Mouse (Mus musculus) fat pad, adult 2 months (tissue): ENCODE measurements around the gene Prr7.

Experiments used
- DNase-seq: peaks from one replicate; pipeline ENCODE4 v3.0.0-alpha.2; 2011; ENCODE audit warnings: low read depth, low spot score; ENCODE audit errors: extremely low read depth

Gene Prr7

DNA sequence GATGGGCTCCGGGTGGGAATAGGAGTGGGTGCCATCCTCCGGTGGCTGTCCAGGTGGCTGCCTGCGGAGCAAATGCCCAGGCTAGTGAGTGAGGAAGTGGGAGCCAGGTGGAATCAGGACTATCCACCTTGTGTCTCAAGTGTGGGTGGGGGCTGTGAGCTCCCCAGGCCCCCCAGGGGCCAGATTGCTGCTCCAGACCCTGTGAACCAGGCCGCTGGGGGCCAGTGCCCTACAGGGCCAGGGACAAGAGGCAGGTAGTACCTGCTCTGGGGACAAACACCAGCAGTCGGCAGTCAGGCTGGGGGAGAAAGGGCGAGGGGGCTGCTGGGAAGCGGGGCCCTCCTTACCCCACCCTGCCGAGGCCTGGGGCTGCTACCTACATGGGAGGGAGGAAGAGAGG lies 12.2 kb downstream of the Prr7 start:
- DNase-seq = no peak

DNA sequence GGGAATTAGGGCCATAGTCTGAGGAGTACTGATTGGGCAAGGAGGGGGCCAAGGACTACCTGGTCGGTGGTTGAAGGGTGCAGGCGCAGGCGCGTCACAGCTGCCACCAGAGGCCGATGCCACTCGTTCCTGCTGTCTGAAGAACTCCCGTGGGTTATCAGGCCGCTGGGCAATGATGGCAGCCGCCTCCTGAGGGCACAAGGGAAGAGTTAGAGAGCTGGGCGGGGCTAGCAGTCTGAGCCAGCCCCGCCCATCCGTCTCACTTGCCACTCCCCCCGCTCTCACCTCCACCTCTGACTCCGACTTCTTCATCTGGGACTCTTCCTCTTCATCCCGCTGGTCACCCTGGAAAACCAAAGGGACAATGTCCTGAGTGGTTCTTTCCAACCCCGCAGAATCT lies 13.4 kb downstream of the Prr7 start:
- DNase-seq = no peak

DNA sequence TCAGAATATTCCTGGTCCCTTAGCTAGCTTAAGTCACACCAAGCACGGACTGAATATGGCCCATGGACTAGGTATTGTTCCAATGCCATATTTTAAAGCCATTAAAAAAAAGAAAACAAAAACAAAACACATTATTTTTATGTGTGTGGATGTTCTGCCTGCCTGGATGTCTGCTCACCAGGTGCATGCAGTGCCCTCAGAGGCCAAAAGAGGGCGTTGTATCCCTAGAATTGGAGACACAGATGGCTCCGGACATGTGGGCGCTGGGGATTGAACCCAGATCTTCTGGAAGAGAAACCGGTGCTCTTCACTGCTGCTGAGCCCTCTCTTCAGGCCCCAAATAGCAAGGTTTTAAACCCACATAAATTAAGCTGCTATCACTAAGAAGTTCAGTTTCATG lies 14.0 kb downstream of the Prr7 start:
- DNase-seq = no peak

DNA sequence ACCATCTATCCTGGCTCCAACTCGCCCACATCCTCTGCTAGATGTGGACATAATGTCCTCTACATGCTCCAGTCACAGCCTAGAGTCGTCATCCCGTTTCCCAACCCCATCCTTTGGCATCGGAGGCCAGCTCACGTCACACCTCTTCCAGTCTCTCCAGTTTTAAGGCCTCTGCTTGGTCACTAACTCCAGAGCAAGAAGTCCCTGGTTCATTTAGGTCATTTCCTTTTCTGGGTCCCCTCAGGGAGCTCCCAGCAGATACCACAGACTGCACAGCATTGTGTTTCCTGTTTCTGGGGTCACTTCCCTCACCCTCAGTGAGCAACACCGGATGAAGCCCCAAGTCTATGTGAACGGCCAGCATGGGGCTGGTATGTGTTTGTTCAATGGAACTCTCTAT lies 14.9 kb downstream of the Prr7 start:
- DNase-seq = no peak

DNA sequence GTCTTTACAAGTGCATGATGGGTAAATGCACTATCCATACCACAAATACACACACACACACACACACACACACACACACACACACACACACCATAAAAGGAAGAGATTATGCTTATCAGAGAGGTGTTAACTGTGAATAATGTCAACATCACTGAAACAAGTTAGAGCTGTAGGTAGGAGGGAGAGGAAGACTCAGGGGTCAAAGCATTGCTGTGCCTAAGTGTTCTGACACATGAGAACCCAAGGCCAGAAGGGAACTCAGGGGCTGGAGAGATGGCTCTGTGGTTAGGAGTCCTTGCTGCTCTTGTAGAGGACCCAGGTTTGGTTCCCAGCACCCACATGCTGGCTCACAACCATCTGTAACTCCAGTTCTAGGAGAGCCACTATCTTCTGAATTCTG lies 15.9 kb downstream of the Prr7 start:
- no peak for DNase-seq

DNA sequence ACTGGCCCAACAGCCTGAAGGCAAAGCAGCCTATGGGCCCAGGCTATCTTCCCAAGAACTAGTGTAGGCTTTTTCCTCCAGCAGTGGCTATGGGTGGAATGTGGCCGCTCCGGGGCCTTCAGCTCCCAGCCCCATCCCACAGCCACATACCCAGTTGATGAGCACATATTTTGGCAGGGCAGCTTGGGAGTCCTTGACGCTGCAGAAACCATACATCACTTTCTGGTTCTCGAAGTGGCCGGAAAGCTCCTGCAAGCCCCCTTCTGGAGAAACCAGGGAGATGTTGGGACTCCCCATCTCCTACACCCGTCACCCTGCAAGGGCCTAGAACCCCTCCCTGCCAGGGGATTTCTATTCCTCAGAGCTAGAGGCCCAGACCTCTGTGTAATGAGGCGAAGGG lies 18.5 kb downstream of the Prr7 start:
- DNase-seq = no peak

DNA sequence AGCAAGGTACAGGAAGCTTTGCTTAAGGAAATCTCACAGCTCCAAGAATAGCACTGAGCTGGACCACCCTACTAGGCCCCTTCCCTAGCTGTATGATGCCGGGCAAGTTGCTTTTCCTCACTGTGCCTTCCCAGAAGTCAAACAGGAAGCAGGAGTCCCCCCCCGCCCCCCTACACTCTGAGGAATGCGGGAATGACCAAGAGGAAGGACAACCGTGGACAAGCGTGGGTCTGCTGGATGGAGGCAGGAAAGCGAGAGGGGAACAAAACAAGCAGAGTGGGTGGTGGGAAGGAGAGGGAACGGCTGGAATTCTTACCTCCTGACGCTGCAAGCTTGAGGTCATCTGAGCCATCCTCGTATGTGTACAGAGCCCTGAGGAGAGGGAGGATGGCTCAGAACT lies 19.0 kb downstream of the Prr7 start:
- no peak for DNase-seq

DNA sequence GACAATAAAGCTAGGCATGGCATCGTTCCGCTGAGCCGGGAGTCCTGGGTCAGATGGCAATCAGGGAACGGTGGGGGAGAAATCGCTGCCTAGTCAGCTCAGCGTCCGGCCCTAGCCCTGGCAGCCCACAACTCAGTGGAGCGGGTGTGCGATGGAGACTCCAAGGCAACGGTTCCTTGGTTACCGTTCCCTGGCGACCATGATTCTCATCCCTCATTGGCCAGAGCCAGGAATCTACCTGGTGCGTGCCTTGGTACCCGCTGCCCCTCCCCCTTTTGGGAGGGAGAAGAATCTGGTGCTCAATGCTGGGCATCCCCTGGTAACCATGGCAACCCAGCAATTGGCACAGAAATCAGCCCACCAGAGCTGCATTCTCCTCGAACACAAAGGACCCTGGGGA lies 19.5 kb downstream of the Prr7 start:
- no peak for DNase-seq

DNA sequence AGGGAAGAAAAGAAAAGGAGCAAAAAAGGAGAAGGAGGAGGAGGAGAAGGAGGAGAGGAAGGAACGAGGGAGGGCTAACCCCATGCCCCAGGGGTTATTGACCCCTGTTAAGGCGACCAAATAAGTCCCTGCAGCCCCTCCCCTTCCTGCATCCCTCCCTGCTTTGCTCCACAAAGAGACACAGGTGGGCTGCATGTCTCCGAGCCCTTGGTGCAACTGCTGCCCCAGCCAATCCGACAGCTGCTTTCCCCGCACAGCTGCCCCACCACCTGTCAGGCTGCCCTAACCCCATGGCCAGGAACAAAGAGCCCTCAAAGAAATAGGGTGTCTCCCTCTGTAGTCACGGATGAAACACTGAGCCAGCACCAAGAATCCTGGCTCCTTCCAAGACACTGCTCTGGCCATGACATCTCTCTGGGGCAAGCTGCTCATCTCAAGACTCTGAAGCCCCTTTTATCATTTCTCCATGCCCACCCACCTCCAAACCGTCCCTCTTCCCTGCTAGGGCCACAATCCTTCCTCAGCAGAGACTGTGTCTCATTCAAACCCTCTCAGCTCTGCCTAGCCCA lies 20.5 kb downstream of the Prr7 start:
- DNase-seq = no peak

DNA sequence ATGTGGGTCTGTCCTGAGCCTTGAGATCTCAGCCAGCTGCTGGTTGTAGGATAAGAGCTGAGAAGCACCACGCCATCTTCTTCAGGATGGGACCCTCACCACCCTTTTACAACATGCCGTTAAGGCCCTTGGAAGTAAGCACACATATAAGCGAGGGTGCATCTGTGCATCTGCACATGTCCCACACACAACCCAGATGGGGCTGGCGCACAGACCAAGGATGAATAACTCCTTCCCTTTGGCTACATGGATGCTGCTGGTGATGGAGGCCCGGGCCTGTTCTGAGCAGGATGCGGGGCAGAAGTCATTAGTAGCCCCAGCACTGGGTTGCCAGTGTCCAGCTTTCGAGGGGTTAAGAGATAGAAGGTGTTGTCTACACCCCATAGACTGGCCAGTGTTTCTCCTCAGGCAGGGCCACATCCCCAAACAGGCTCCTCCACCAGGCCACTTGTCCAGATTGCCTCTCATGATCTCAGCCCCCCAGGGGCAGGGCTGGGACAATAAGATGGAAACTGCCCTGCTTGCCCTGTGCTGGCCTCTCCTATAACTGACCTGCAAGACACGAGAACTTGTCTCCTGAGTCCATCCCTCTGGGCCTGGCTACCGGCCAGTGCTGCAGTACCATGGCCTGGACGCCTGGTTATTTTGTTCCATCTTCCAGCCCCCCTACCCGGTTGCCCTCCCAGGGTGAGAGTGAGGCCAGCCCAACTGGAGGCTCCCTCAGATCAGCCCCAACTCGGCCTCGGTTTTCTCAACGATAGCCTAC lies 22.1 kb downstream of the Prr7 start:
- DNase-seq = no peak

DNA sequence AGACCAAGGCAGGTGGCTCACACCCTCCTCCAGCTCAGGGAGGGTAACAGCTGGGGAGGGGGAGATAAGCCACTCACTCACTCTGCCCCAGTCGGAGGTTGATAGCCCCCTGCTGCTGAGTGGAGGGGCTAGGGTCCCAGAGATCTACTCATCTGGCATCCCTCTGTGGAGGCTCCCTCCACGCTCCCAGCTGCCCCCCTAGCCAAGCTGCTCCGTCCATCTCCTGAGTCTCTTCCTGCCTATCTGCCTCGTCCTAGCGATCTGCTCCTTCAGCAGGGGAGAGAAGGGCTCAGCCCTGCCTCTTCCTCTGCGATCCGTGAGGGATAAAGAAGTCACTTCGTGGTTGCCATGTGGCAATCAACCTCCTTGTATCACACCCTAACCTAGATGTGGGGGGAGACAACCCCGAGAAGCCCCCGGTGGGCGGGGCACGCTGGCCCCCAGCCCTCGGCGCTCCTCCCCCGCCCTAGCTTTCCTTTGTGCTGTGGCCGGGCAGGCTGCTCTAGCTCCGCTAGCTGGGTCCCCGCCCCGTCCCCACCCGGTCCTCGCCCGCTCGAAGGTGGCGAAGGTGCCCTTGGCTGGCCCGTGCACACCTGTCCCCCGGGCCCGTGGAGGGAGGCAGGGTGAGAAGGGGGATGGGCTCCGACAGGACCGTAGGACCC lies 23.0 kb downstream of the Prr7 start:
- no peak for DNase-seq

DNA sequence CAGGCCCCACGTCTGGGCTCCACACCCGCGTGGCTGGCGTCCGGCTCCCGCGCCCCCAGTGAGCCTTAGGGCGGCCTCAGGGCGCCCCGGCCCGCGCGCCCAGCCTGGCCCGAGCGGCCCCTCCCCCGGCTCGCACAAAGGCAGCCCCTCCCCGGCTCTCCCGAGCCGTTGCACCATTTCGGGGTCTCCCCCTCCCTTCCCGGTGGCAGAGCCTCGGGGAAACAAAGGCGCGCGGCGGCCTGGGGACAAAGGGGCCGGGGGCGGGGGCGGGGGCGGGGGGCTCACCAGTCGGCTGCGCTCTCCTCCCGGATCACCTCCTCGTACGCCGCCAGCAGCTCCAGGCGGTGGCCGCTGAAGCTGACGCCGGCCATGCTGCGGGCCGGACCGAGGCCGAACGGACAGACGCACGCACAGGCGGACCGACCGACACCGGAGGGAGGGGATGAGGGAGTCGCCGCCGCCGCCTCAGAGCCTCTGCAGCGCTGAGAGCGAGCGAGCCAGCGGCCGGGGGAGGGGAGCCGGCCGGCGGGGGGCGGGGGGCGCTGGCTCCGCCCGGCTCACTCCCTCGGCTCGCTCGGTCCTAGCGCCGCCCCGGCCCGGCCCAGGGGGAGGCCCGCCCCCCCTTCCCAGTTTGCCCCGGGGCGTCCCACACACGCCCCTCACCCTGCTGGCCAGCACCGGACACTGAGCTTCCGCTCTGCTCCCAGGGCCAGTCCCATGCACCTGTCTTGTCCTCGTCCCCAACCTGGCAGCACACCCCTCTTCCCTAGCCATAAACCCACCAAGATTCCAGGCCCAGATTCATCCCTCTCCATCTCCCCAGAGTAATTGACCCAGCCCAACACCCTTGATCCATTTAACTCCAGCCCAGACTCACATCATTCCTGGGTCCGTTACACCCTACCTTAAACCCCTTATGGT lies 23.8 kb downstream of the Prr7 start, which contains the start of gene Dbn1:
Dbn1 (minus strand) TSS at position 534 of the 921 bp plus-strand sequence.
- no peak for DNase-seq

DNA sequence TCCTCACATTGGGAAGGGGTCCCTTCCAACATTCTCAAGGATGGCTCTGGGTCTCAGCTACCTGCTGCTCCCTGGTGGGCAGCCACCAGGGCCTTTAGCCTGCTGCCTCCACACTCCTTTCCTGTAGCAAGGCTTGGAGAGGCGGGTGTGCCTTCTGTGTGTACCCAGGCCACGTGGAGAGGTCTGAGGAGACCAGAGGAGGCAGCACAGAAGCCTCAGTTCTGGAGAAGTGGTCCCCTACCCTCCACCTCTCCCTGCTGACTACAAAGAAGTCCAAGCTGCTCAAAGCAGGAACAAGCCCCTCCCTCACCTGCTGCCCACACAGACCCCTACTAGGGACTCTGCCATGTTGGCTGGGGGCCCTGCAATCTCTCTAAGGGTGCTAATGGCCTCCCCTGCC lies 30.2 kb downstream of the Prr7 start:
- DNase-seq = no peak

DNA sequence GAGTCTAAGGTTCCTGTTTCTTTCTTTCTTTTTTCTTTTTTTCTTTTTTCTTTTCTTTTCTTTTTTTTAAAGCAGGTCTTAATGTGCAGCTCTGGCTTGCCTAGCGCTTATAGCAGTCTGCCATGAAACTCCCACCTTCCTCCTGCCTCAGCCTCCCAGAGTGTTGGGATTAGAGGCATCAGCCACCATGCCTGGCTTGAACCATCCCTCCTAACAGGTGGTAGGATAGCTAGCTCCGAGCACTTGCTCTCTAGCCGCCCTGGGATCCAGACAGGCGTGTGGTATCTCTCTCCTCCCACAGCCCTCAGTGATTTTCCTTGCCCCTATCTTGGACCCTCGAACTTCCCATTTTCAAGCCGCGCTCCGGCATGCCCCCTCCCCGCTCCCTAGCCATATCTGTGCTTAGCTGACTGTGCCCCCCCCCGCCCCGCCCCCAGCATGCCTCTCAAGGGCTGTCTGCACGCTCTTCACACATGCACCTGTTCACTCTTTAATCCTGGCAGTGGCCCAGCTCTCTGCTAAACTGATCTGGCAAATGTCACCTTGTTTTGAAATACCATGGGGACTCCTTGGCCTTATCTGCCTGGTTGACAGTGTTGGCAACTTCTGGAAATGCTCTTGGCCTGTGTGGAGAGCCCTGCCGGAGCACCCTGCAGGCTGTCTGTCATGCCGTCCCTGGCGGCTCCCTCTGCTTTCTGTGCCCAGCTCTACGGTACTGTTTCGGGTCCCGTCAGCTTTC lies 31.0 kb downstream of the Prr7 start:
- DNase-seq = no peak

DNA sequence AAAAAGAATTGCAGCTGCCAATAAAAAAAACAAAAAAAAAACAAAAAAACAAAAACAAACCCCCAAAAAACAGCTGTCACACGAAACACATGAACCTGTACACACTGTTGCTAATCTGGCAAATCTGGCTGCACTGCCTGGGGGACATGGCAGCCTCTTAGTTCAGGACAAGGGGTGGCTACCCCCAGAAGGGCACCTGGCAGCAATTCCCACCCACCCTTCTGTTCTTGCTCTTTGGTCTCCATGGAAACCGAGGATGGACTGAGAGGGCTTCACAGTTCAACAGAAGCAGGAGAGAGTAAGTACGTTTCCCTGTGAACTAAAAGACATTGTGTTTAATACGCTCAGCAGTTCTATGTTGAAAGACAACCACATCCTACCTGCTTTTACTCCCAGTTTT lies 31.6 kb downstream of the Prr7 start:
- no peak for DNase-seq

DNA sequence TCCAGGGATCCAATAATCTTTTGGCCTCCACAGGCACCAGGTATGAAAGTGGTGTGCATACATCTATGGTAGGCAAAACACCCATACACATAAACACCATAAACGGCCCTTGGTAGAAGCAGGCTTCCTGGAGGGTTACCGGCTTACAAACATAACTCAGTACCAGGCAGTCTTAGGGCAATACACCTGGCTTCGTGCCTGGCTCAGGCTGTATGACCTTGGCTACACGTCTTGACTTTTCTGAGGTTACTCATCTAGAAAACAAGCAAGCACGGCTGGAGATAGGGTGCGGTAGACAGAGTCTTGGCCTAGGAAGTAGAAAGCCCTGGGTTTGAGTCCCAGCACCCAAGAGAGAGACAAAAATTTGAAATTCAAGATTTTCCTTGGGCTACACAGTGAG lies 32.6 kb downstream of the Prr7 start:
- no peak for DNase-seq

DNA sequence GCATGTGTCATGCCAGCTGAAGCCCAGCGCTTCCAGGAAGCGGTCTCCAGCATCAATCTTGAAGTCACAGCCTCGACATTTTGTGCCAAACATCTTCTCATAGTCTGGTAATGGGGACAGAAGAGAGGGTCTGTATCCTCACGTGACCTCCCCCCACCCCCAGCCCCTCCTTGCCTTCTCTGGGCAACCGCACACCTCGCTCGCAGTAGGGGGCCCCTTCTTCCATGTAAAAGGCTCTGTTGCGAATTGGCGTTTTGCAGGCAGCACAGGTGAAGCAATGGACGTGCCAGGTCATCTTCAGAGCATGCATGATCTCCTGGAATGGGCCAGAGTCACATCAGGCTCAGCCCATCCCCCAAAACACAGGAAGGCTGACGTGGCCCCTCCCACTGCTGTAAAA lies 34.8 kb downstream of the Prr7 start:
- DNase-seq = no peak

DNA sequence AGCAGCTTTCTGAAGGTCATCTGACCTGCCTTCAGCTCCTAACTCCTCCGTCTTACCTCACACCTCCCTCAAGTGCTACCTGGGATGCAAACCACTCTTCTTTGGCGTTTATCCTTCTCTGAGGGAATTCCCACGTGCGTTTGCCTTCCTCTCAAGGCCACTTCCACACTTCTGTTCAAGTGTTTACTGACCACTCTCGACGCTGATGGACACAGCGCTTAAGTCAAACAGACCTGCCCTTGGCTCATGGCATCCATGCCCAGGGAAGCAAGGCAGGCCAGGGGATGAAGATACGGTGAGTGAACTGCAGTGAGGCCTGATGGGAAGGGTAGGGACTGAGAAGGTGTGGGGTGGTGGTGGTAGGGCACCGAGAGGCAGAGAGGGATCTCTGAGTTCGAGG lies 36.5 kb downstream of the Prr7 start:
- DNase-seq = no peak

DNA sequence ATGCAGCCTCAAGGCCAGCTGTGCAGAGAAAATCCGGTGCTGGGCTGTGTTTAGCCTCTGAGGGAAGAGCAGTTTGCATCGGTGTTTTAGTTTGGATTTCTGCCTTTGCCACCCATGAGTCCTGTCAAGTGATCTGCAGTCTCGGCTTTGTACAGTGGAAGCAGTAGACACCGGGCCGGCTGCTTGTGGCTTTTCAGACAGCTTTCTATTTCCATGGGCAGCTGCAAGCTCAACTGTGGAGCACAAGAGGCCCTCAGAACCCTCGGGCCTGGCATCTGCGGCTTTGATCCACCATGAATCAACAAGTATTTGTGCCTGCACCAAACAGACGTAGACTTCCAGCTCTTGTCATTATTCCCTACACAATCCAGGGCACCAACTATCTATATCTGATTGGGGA lies 38.3 kb downstream of the Prr7 start:
- DNase-seq = no peak

DNA sequence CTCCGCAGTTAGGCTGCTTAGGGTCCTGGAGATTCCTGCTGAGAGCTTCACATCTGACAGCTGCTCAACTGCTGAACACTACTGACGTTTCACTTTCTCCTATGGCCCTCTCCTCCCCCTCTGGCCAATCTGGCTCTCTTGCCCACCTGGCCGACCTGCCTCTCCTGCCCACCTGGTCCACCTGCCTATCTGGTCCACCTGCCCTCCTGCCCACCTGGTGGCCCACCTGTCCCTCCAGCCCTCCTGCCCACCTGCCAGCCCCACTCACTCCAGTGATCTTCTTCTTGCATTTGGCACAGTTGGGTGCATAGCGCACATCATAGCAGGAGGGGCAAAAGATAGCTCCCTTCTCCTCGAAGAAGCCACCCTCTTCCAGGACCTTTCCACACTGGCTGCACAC lies 40.3 kb downstream of the Prr7 start:
- DNase-seq = no peak

DNA sequence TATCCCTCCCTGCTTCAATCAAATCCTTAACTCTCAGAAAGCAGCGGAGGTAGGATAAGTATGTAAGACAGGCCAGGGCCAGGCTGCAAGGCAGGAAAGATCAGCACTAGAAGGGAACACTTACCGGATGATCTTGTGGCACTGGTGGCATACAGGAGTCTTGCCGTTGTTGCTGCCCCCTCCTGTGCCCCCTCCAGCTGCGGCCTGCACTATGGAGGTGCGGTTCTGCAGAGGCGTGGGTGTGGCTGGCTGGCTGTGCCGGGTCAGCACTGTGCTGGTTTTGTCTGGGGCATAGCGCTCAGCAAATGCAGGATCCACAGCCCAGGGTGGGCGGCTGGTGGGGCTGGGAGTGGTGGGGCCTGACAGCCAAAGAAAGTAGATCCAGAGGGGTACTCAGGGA lies 41.7 kb downstream of the Prr7 start:
- no peak for DNase-seq
